Comparison of ENCODE assay signal across 19 mouse cellular contexts in genomic region chr9:57168411-57168810, GRCm38 (mm10).
"Had no signal": no experiment of that assay in that cellular context is flagged by ENCODE, and none has a peak within 500 bp of the region (broad histone marks: within the 10 kb centered on the region; RNA-seq: fewer than 3 reads in every experiment).

No protein-coding gene starts in this region.

- H3K27ac ChIP-seq: midbrain, embryonic 10.5 days; midbrain, embryonic 12.5 days; neural tube, embryonic 13.5 days; neural tube, embryonic 15.5 days had no signal

- H3K4me1 ChIP-seq: midbrain, embryonic 10.5 days; midbrain, embryonic 12.5 days; neural tube, embryonic 13.5 days; neural tube, embryonic 15.5 days had no signal

- H3K9ac ChIP-seq: lung, embryonic 14.5 days; midbrain, embryonic 12.5 days; neural tube, embryonic 13.5 days; neural tube, embryonic 15.5 days had no signal

- DNase-seq: lung, adult 18-20 months; lung, embryonic 14.5 days; lung, postnatal 14 days; lung, postnatal 4 days; midbrain, embryonic 14.5 days; retina, postnatal 1 day; right cerebral cortex, adult 18-20 months; right cerebral cortex, postnatal 25 days; right cerebral cortex, postnatal 4 days; spleen, adult 18-20 months; thymus, adult 2 months; thymus, postnatal 25 days; thymus, postnatal 4 days had no signal

- ATAC-seq: midbrain, embryonic 16.5 days had no signal

- H3K9me3 ChIP-seq: midbrain, embryonic 10.5 days; midbrain, embryonic 12.5 days; neural tube, embryonic 13.5 days; neural tube, embryonic 15.5 days had no signal

- H3K36me3 ChIP-seq: midbrain, embryonic 10.5 days; midbrain, embryonic 12.5 days; neural tube, embryonic 13.5 days; neural tube, embryonic 15.5 days had no signal

- H3K4me3 ChIP-seq: midbrain, embryonic 10.5 days; midbrain, embryonic 12.5 days; myocyte; neural tube, embryonic 13.5 days; neural tube, embryonic 15.5 days had no signal

- H3K4me2 ChIP-seq: lung, embryonic 14.5 days; midbrain, embryonic 12.5 days; neural tube, embryonic 13.5 days; neural tube, embryonic 15.5 days had no signal

- H3K27me3 ChIP-seq: midbrain, embryonic 12.5 days; neural tube, embryonic 13.5 days; neural tube, embryonic 15.5 days had no signal
